Comparison of ENCODE assay signal across 8 mouse cellular contexts in the genomic region with DNA sequence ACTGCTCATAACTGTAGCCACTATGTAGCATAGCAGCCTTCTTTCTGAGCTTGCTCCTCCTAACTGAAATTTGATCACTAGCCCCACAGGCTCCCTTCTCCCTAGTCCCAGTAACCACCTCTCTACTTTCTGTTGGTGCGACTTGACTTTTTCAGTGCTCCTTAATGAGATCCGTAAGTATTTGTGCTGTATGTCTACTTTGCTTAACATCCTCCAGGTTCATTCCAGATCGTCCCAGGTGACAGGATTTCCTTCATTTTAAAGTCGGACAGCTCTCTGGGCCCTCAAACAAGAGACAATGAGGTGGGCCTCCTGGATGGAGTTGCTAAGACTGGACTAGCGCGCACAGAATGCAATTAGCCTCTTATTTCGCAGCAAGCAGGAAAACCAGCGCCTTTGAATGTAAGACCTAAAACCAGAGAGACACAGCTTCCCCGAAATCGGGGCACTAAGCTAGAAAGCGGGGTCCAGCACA. TPM values are rescaled to one million over a fixed set of nuclear protein-coding genes. Genes with fewer than 3 reads are reported as not detected.
DNase-seq lines count a peak whose midpoint lies in the region; ATAC-seq lines count a peak whose summit lies in the region.

No protein-coding gene starts in this region.

- intact Hi-C loops in heart, postnatal 25 days (cut with DNase I) = no loop called here

- no peaks in the 10 kb centered on the region for H3K27me3 ChIP-seq in heart, embryonic 11.5 days (ENCODE audit: control insufficient read depth, insufficient read depth, low read length)
- no peaks in the 10 kb centered on the region for H3K27me3 ChIP-seq in liver, embryonic 12.5 days (replicated peaks)
- H3K27me3 ChIP-seq in stomach, embryonic 15.5 days (replicated peaks) = no peaks in the 10 kb centered on the region

- no peaks in the 10 kb centered on the region for H3K9me3 ChIP-seq in heart, embryonic 11.5 days (replicated peaks; ENCODE audit: control insufficient read depth, low read length)
- H3K9me3 ChIP-seq in liver, embryonic 12.5 days (replicated peaks) = no peaks in the 10 kb centered on the region
- no peaks in the 10 kb centered on the region for H3K9me3 ChIP-seq in stomach, embryonic 15.5 days

- H3K27ac ChIP-seq in heart, embryonic 11.5 days (ENCODE audit: low read depth, low read length) = peak overlapping the region; percentile 99
- H3K27ac ChIP-seq in liver, embryonic 12.5 days = peak overlapping the region; percentile 89
- H3K27ac ChIP-seq in stomach, embryonic 15.5 days = peak overlapping the region; percentile 97

- no peak for ATAC-seq in heart, embryonic 11.5 days (replicated peaks; ENCODE audit: insufficient number of reproducible peaks, low FRiP score, low TSS enrichment)
- ATAC-seq in liver, embryonic 12.5 days = no peak
- ATAC-seq in stomach, embryonic 15.5 days (ENCODE audit: insufficient read depth, low FRiP score, low read depth) = peak; percentile 24; the same call in 1 of the 2 replicates

- no peak for DNase-seq in heart, postnatal 25 days (ENCODE audit: low spot score)
- DNase-seq in urinary bladder, postnatal 25 days (ENCODE audit: low spot score) = peak; percentile 27
- DNase-seq in urinary bladder, adult 2 months (ENCODE audit: low spot score) = no peak
- peak; percentile 69 for DNase-seq in forelimb bud, embryonic 11.5 days (ENCODE audit: low read depth, low spot score)
- no peak for DNase-seq in adrenal gland, adult (ENCODE audit: inconsistent age in 2 of 2, low spot score in 1 of 2)

- H3K4me2 ChIP-seq in heart, embryonic 11.5 days = peak overlapping the region; percentile 83
- peak overlapping the region; percentile 92 for H3K4me2 ChIP-seq in liver, embryonic 12.5 days
- peak overlapping the region; percentile 67 for H3K4me2 ChIP-seq in stomach, embryonic 15.5 days

- peak overlapping the region; percentile 82 for H3K4me3 ChIP-seq in heart, embryonic 11.5 days (ENCODE audit: low read depth, low read length)
- peak overlapping the region; percentile 78 for H3K4me3 ChIP-seq in liver, embryonic 12.5 days
- peak overlapping the region; percentile 71 for H3K4me3 ChIP-seq in stomach, embryonic 15.5 days (replicated peaks)

- H3K9ac ChIP-seq in heart, embryonic 11.5 days (ENCODE audit: low read depth, low read length) = peak overlapping the region; percentile 97
- H3K9ac ChIP-seq in liver, embryonic 12.5 days = peak overlapping the region; percentile 89
- H3K9ac ChIP-seq in stomach, embryonic 15.5 days = peak overlapping the region; percentile 76

- 0 out of 2 replicates have a peak, but pooled peaks cover 4% of the 10 kb centered on the region for H3K4me1 ChIP-seq in heart, embryonic 11.5 days (ENCODE audit: control insufficient read depth, insufficient read depth, low read length)
- H3K4me1 ChIP-seq in liver, embryonic 12.5 days = peaks cover 32% of the 10 kb centered on the region
- 0 out of 2 replicates have a peak, but pooled peaks cover 4% of the 10 kb centered on the region for H3K4me1 ChIP-seq in stomach, embryonic 15.5 days

- WGBS in heart, embryonic 11.5 days (ENCODE audit: insufficient replicate concordance) = 1% methylated on average over 11 of the region's 11 CpGs
- 8% methylated on average over 11 of the region's 11 CpGs for WGBS in liver, embryonic 12.5 days (ENCODE audit: insufficient replicate concordance)
- 1% methylated on average over 11 of the region's 11 CpGs for WGBS in stomach, embryonic 15.5 days

- H3K36me3 ChIP-seq in heart, embryonic 11.5 days (ENCODE audit: control insufficient read depth, insufficient read depth, low read length) = no peaks in the 10 kb centered on the region
- H3K36me3 ChIP-seq in liver, embryonic 12.5 days = peaks cover 6% of the 10 kb centered on the region; the same call in 1 of the 2 replicates
- H3K36me3 ChIP-seq in stomach, embryonic 15.5 days = peaks cover 3% of the 10 kb centered on the region; the same call in 1 of the 2 replicates

RNA-seq across cellular contexts. Expression of gene Rcbtb2, which starts 19.6 kb away (rescaled TPM):
- 71.4 and 74.7 TPM in 2 replicates for polyA plus RNA-seq in heart, embryonic 11.5 days (2014; fragmentation: Nextera tagmentation; extraction: Ambion mirVana)
- total RNA-seq in heart, postnatal 25 days (2021) = 10 to 100 TPM; 20.4 to 22.9 TPM
- polyA plus RNA-seq in urinary bladder, adult 2 months (2012; rRNA removed) = 41.3 and 47.1 TPM in 2 replicates
- 27.9 and 28.9 TPM in 2 replicates for polyA plus RNA-seq in liver, embryonic 12.5 days (2016; fragmentation: Nextera tagmentation; extraction: Ambion mirVana)
- 79.7 and 87.3 TPM in 2 replicates for polyA plus RNA-seq in stomach, embryonic 15.5 days (2015; fragmentation: Nextera tagmentation; extraction: Ambion mirVana)

Comparison
In these comparisons a context has a peak if more than half of its experiments do, and no peak if none do; other contexts are left out.
1. DNase-seq: peak in urinary bladder, postnatal 25 days (single experiment) and forelimb bud, embryonic 11.5 days (single experiment); none in heart, postnatal 25 days (single experiment), urinary bladder, adult 2 months (single experiment) and adrenal gland, adult (0 of 2).
2. Peak in every context shown above with its lines, with median percentiles within 50 percentile points of each other: H3K27ac ChIP-seq, H3K4me2 ChIP-seq, H3K4me3 ChIP-seq and H3K9ac ChIP-seq.